Mouse (Mus musculus): ENCODE data around the gene Rab8b.

- TF ChIP-seq CTCF (IDR thresholded peaks at IDR 0.05; ENCODE audit: low read depth, low read length) (no peak), POLR2A (IDR thresholded peaks at IDR 0.05; ENCODE audit: extremely low read depth, insufficient read depth, low read length) (no peak)
These were observed 494 bp upstream of the Rab8b start for GRCm38 (mm10) chr9:66919981-66920380.

All from liver, adult 2 months (tissue).